Mouse (Mus musculus) gastrocnemius, postnatal 36 days (tissue): Measurements from ENCODE around the gene Morf4l1. TPM values are rescaled to one million over a fixed set of nuclear protein-coding genes. Genes with fewer than 3 reads are reported as not detected.

Experiments
- DNase-seq, 2 experiments: peaks; one replicate each; pipeline ENCODE4 v3.0.0; 2022
- intact Hi-C: fragments of 180-260 bp; cut with DNase I; formaldehyde crosslinking; loops from one replicate; pipeline ENCODE4 v1.15.1; 2025
- long read RNA-seq, 2 experiments: library from polyadenylated mRNA; stranded (forward); transcript quantifications; one replicate each; pipeline ENCODE4 v2.0.0; 2021
- total RNA-seq, 2 experiments: library from RNA; stranded (reverse); gene quantifications; 2 replicates each; pipeline ENCODE4 v1.2.3; 2021

Gene Morf4l1
- total RNA-seq = 100 to 1,000 TPM; 167 to 169 TPM
- long read RNA-seq, experiment 1, transcript Morf4l1-202 (12 exons, 1,824 nt) = major isoform, 44 of 86 reads
- long read RNA-seq, experiment 1, transcript Morf4l1-201 (13 exons, 1,882 nt) = minor isoform, 9 of 86 reads
- long read RNA-seq, experiment 1, partial matches to known transcripts = 29 of 86 reads
- long read RNA-seq, experiment 1, other reads (novel, unspliced or antisense) = 4 of 86 reads
- long read RNA-seq, experiment 2, transcript Morf4l1-202 (12 exons, 1,824 nt) = major isoform, 33 of 101 reads
- long read RNA-seq, experiment 2, transcript Morf4l1-201 (13 exons, 1,882 nt) = minor isoform, 5 of 101 reads
- long read RNA-seq, experiment 2, partial matches to known transcripts = 59 of 101 reads
- long read RNA-seq, experiment 2, other reads (novel, unspliced or antisense) = 4 of 101 reads

DNA sequence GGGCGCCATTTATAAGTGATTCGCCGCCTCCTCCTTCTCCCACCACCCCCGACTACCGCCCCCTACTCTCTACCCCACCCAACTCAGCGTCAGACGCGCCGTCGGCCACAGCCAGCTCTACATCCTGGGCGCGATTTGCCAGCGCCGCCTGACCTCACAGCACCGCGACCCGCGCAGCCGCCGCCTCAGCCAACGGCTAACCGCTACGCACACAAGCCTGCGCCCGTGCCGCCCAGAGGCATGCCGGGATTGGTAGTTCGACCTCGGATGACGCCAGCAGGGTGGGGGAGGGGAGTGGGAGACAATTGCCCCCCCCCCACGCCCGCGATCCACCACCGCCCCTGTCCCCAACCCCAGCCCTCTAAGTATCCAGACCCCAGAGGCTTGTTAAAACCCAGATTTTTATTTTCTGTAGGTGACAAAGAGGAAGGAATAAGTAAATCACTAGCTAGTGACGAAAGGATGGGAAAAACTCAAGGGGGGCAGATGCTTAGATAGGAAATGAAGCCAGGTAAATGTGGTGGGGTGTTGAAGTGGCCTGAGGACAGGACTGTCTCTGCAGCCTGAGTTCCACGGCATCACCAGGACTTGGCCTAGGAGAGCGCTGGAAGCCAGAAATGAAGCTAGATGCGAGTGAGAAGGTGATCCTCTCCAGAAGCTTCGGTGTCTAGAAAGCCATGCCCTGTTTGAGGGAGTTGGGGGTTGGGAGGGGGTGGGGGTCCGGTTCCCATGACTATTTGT is at the start of gene Morf4l1:
Gene Morf4l1 (minus strand): TSS at position 208 of the 741 bp plus-strand sequence.
- DNase-seq = peak; percentile 90 to 96
- intact Hi-C loops = no loop called here

GRCm38 (mm10) chr9:90163749-90164095 is 49.1 kb upstream of the Morf4l1 start:
- no peak for DNase-seq
- intact Hi-C loops = no loop called here

GRCm38 (mm10) chr9:90162926-90163748 is 48.6 kb upstream of the Morf4l1 start, which contains the start of gene Adamts7:
Gene Adamts7, plus strand, starts transcription at chr9:90163069.
- intact Hi-C loops = no loop called here
- DNase-seq = peak in 1 of 2 experiments; percentile 39

DNA sequence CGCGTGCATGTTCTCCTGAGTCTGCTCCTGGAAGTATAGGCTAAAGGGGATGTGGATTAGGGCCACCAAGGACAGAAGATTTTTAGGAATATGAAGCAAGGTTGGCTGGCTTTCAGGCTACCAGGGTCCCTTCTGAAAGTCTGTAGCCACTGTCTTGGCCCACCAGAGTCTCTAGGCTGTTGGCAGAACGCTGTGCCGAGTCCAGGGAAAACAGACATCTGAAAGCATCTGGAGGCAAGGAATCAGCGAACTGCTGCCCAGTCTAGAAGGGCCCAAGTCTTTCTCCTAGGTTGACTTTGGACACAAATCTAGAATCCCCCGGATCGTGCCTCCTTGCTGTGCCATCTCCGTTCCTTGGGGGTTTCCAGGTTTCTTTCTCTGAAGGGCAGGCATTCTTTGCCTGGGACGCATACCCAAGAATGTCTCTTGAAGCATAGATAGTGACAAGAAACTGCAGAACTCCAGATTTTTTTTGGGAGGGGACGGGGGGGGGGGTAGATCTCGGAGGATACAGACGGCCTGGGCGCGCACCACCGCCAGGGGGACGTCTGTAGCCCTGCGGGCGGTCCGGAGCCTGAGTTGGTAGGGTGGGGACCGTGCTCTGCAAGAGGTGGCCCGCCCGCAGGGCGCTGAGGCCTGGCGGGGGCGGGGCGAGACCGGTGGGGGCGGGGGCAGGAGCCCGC is 47.8 kb upstream of the Morf4l1 start:
- intact Hi-C loops = no loop called here

DNA sequence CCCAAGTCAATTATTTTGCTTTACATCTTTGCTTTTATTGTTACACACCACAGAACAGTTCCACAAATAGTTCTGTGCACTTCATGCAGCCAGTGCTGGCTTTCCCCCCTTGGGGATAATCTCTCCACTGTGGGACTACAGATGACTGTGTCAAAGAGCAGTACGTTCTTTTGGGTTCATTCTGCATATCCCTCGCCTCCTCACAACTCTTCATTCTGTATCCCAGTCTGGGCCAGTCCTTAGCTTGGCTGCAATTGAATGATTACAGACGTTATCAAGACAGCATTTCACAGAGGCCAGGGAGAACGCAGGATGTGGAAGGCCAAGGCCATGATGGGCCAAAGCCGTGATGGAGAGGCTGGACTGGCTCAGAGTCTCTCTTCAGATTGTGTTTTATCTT is 32.3 kb upstream of the Morf4l1 start:
- no peak for DNase-seq
- intact Hi-C loops = no loop called here

More for the DNA sequence above, 47.8 kb upstream of the Morf4l1 start:
- DNase-seq = peak in 1 of 2 experiments; percentile 74

GRCm38 (mm10) chr9:90145788-90146187 is 31.2 kb upstream of the Morf4l1 start:
- peak; percentile 38 to 39 for DNase-seq
- intact Hi-C loops = no loop called here

DNA sequence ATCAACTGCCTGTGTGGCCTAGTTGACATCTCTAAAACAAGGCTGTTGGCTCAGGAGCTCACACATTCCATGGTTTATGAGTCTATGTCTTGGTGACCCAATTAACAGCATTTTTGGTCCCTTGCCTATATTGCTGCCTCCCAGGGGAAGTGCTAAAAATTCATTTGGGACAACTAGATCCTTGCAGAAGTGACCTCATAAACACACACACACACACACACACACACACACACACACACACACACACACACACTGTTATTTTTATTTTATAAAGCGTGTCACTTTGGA is 22.0 kb upstream of the Morf4l1 start:
- DNase-seq = no peak
- intact Hi-C loops = no loop called here

GRCm38 (mm10) chr9:90135963-90136677 is 21.5 kb upstream of the Morf4l1 start:
- intact Hi-C loops = no loop called here
- no peak for DNase-seq

GRCm38 (mm10) chr9:90135466-90135865 is 20.9 kb upstream of the Morf4l1 start:
- intact Hi-C loops = no loop called here
- no peak for DNase-seq

DNA sequence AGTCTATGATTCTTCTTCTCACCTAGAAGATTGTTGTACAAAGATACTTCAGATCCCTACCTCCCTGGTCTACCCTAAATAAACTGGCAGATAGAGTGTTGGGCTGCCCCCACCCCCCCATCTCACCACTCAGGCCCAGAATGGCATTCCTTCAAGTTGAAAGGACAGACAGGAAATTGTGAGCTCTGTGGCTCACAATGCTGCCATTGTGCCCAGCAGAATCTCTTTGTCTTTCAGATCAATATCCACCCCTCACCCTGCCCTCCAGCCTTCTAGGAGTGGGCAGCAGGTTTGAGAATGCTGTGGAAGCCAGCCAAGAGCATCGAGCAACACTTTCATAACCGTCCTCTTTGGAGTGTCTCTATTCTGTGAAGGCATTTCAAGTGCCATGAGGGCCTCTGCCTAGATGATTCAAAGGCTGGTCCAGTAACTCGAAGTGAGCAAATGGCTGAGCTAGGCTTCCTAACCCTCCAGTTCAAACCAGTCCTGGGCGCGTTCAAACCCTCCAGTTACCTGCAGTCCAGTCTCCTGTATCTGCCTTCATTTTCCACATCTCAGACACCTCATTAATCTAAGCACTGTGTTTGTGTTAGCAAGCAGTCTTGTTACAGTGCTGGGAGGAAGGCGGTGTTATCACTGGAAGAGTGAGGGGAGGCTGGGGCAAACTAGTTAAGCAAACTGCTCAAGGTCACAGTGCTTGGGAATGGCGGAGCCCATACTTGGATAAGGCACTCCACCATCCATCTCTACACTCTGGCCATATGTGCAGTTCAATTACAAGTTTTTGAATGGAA is 19.2 kb upstream of the Morf4l1 start:
- intact Hi-C loops = no loop called here
- DNase-seq = no peak

DNA sequence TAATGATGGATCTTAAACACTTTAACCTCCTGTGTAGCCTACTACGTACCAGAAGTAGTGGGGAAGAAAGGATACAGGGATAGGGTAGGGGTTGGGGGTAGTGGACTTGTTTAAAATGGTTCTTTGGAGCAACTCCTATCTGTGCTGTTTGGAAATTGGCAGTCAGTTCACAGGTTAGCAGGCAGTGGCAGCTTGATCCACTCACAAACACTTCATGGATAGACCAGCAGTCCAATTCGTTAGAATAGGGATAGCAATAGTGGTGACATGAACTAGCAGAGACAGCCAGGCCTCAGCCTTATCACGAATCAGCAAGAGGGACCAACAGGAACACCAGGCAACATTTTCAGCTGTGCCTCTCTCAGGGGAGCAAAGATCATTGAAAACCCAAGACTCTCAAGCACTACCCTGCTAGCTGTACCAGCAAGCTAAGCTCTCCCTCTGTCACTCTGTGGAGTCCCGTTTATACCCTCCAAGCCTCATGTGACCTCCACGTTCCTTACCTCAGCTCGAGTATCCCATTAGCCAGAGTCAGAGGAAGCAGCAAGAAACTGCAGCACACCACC is 14.1 kb upstream of the Morf4l1 start:
- no peak for DNase-seq
- intact Hi-C loops = no loop called here

DNA sequence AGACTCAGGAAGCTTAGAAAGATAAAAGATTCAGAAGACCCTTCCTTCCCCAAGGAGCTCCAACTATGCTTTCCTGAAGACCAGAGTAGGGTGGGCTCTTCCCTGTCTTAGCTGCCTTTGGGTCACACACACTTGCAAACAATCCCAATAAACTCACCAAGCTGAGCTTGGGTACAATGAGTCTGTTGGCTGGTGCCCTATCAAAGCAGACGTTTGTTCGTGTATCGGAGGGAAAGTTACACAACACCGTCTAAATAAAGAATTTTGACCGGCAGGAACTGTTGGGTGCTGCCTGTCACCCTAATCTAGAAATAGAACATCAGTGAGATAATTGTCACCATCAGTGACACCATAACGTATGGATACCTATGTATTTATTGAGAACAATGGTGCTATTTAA is 12.6 kb upstream of the Morf4l1 start:
- no peak for DNase-seq
- intact Hi-C loops = no loop called here

DNA sequence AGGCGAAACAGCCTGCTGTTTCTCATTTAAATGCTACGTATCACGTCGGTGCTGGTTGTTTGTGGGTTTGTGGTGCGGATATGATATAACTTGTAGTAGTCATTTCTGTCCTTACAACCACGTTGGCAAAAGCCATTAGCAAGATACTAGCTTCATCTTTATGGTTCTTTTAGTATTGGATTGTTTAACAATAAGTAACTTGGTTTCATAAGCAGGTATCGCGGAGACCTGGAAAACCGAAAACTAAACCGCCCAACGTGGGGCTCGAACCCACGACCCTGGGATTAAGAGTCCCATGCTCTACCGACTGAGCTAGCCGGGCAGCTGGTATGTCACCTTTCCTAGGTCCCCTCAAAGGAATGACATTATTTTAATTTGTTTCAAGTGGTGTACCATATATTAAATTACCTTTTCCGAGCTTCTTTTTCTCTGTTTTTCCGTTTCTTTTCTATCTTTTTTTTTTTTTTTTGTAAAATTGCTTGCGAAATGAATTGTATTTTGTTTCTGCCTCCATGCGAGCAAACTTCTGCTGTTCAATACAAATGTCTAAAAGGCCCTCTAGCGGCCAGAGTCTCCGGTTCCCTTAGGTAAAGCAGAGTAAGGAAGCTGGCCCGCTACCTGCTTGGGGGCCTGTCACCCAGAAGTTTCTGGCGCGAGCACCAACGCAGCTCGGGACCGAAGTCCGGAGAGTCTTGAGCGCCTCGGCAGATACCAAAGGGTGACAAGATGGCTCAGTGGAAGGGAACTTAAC is 11.9 kb upstream of the Morf4l1 start:
- intact Hi-C loops = no loop called here
- DNase-seq = peak; percentile 64 to 71

GRCm38 (mm10) chr9:90125416-90126099 is 11.0 kb upstream of the Morf4l1 start:
- intact Hi-C loops = no loop called here
- no peak for DNase-seq

- intact Hi-C loops = no loop called here
- DNase-seq = no peak
These were observed 10.3 kb upstream of the Morf4l1 start for GRCm38 (mm10) chr9:90124873-90125245.

GRCm38 (mm10) chr9:90124156-90124872 is 9.7 kb upstream of the Morf4l1 start:
- intact Hi-C loops = no loop called here
- no peak for DNase-seq

DNA sequence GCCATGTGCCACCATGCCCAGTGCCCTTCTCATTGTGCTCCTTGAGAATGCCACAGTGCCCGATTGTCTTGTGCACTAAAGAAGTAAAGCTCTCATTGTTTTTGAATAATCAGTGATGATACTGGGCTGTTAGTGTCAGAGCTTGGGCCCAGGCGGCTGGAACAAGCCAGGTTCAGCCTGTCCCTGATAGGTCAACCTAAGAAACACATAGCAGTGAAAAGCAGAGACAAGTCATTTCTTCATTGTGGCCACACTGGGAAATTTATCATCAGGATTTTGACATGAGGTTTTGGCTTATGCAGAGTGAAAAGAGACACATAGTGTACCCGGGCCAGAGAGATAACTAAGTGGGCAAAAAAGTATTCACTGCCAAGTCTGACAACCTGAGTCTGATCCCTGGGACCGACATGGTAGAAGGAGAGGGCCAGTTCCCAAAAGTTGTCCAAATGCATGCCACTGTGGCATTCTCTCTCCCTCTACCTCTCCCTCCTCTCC is 7.7 kb upstream of the Morf4l1 start:
- no peak for DNase-seq
- intact Hi-C loops = no loop called here
